Mouse (Mus musculus): ENCODE data around the gene Slc10a6. TPM values are rescaled to one million over a fixed set of nuclear protein-coding genes. Genes with fewer than 3 reads are reported as not detected.
A peak's percentile ranks its signal among the peaks of the same experiment; 100 is the strongest.

Slc10a6 gene
- polyA plus RNA-seq, 1 experiment from 2014 or later: 0.40 TPM

DNA sequence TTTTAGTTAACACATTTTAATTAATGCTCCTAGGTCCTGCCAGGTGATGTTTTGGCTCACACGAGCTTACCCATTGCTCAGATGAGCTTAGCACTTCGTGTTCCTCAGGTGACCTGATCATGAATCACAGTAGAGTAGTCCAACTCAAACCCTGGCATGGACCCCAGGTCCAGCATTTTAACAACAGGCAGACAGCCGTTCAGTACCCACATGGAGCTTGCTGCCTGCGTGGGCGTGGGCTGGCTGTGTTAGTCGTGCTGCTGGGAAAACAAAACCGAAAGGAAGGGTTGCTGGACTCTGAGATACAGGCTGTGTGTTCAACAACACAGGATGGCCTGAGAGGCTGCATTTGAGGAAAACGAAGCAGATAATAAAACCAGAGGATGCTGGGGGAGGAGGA is 36.5 kb downstream of the Slc10a6 start:
- DNase-seq (ENCODE audit: low spot score) (no peak), ATAC-seq (ENCODE audit: low FRiP score) (no peak)
- Histone ChIP-seq H3K4me1 (replicated peaks; ENCODE audit: control insufficient read depth, insufficient read depth, low read length) (no peaks in the 10 kb centered on the region), H3K4me2 (replicated peaks; ENCODE audit: low read depth, low read length) (no peak overlapping the region), H3K4me3 (ENCODE audit: low read depth, low read length) (no peak overlapping the region), H3K36me3 (ENCODE audit: control insufficient read depth, insufficient read depth, low read length) (0 out of 2 replicates have a peak, but pooled peaks cover 3% of the 10 kb centered on the region), H3K9ac (ENCODE audit: low read depth, low read length) (no peak overlapping the region), H3K27me3 (ENCODE audit: control insufficient read depth, insufficient read depth, low read length) (no peaks in the 10 kb centered on the region), H3K27ac (ENCODE audit: low read depth, low read length) (no peak overlapping the region), H3K9me3 (ENCODE audit: control insufficient read depth, low read length) (no peaks in the 10 kb centered on the region)
- 89% methylated on average over 8 of the region's 8 CpGs for WGBS

DNA sequence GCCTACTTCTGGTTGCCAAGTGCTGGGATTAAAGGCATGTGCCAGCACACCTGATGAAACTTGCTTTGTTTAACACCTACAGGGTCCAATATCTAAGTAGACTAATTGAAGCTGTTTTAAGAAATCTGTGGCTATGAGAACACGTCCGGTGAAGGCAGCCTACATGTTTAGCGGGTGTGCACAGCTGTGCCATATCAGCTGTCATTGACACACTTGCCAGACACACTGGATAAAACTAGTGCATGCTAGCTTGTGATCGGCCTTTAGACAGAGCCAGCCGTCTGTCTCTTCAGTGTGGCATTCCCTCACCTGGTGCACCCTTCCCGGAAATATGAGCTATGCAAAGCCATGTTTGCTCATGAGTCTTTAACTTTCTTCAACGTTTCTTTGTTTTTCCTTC is 37.4 kb downstream of the Slc10a6 start:
- Histone ChIP-seq H3K4me1 (replicated peaks; ENCODE audit: control insufficient read depth, insufficient read depth, low read length) (no peaks in the 10 kb centered on the region), H3K9ac (ENCODE audit: low read depth, low read length) (no peak overlapping the region), H3K4me2 (replicated peaks; ENCODE audit: low read depth, low read length) (no peak overlapping the region), H3K27me3 (ENCODE audit: control insufficient read depth, insufficient read depth, low read length) (no peaks in the 10 kb centered on the region), H3K4me3 (ENCODE audit: low read depth, low read length) (no peak overlapping the region), H3K36me3 (ENCODE audit: control insufficient read depth, insufficient read depth, low read length) (0 out of 2 replicates have a peak, but pooled peaks cover 3% of the 10 kb centered on the region), H3K27ac (ENCODE audit: low read depth, low read length) (no peak overlapping the region), H3K9me3 (ENCODE audit: control insufficient read depth, low read length) (no peaks in the 10 kb centered on the region)
- DNase-seq (ENCODE audit: low spot score) (no peak), ATAC-seq (ENCODE audit: low FRiP score) (no peak)
- 92% methylated on average over 7 of the region's 7 CpGs for WGBS

DNA sequence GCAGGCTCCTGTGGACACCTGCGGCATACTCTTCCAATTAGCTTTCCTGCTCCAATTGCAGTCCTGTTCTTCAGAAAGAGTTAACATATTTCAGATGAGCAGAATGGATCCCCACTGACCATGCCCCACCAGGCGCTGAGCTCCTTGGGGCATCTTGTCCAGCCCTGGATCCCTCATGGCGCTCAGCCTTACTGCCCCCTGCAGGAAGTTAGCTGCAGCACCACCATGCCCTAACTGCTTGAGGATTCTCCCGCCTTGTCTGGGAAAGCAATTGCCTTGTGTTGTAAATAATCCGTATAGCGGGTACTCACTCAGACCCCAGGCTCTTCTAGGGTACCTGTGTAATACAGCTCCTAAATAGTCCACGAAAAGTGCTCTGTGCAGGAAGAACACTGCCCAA is 42.0 kb downstream of the Slc10a6 start:
- DNase-seq (ENCODE audit: low spot score): peak; percentile 47
- no peak for ATAC-seq (ENCODE audit: low FRiP score)
- Histone ChIP-seq H3K27ac (ENCODE audit: low read depth, low read length) (no peak overlapping the region), H3K36me3 (ENCODE audit: control insufficient read depth, insufficient read depth, low read length) (0 out of 2 replicates have a peak, but pooled peaks cover 3% of the 10 kb centered on the region), H3K4me1 (replicated peaks; ENCODE audit: control insufficient read depth, insufficient read depth, low read length) (no peaks in the 10 kb centered on the region), H3K4me3 (ENCODE audit: low read depth, low read length) (no peak overlapping the region), H3K4me2 (replicated peaks; ENCODE audit: low read depth, low read length) (no peak overlapping the region), H3K27me3 (ENCODE audit: control insufficient read depth, insufficient read depth, low read length) (no peaks in the 10 kb centered on the region), H3K9ac (ENCODE audit: low read depth, low read length) (no peak overlapping the region), H3K9me3 (ENCODE audit: control insufficient read depth, low read length) (no peaks in the 10 kb centered on the region)
- 85% methylated on average over 7 of the region's 7 CpGs for WGBS

DNA sequence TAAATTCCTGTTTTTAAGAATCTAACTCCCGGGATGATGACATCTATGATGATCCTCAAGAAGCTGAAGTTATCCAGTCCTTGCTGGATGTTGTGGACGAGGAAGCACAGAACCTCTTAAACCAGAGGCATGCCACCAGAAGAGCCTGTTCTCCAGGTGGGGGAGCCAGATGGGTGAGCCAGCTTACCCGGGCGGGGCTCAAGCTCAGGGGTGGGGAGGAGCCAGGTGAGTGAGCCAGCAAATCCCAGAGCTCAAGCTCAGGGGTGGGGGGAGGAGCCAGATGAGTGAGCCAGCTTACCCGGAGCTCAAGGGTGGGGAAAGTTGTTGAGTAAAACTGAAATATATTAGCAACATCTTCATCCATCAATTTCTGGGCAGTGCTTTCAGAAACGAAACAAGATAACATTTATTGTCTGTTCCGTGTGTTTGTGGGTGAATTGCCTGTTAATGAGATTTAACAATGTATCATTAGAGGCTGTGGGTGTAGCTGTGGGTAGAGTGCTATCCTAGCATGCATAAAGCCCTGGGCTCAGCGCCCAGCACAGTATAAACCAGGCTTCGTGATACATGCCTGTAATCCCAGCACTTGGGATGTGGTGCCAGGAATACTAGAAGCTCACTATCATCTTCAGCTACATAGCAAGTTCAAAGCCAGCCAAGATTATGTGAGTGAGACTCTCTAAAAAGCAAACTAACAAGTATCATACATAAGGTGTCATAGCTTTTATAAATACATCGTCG is 49.4 kb downstream of the Slc10a6 start:
- WGBS: 81% methylated on average over 11 of the region's 11 CpGs
- no peaks in the 10 kb centered on the region for H3K4me1 ChIP-seq (replicated peaks; ENCODE audit: control insufficient read depth, insufficient read depth, low read length)

DNA sequence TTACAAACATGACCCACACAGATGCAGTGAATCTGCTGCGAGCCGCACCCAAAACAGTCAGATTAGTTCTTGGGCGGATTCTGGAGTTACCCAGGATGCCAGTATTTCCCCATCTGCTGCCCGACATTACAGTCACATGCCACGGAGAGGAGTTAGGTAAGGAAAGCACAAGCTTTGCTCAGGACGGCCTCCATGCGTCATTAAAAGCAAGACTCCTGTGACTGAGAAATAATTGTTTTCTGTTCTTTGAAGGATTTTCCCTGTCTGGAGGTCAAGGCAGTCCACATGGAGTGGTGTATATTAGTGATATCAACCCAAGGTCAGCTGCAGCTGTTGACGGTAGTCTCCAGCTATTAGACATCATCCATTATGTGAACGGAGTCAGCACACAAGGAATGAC is 59.8 kb downstream of the Slc10a6 start:
- Histone ChIP-seq H3K9me3 (ENCODE audit: control insufficient read depth, low read length) (no peaks in the 10 kb centered on the region), H3K36me3 (ENCODE audit: control insufficient read depth, insufficient read depth, low read length) (no peaks in the 10 kb centered on the region; the same call in 1 of the 2 replicates)
- ATAC-seq (ENCODE audit: low FRiP score): no peak

More for the DNA sequence above, 49.4 kb downstream of the Slc10a6 start:
- Histone ChIP-seq H3K27ac (ENCODE audit: low read depth, low read length) (no peak overlapping the region), H3K4me2 (replicated peaks; ENCODE audit: low read depth, low read length) (no peak overlapping the region), H3K9me3 (ENCODE audit: control insufficient read depth, low read length) (no peaks in the 10 kb centered on the region), H3K4me3 (ENCODE audit: low read depth, low read length) (no peak overlapping the region), H3K36me3 (ENCODE audit: control insufficient read depth, insufficient read depth, low read length) (peaks cover 5% of the 10 kb centered on the region; the same call in 1 of the 2 replicates), H3K9ac (ENCODE audit: low read depth, low read length) (no peak overlapping the region), H3K27me3 (ENCODE audit: control insufficient read depth, insufficient read depth, low read length) (no peaks in the 10 kb centered on the region)
- ATAC-seq (ENCODE audit: low FRiP score) (no peak), DNase-seq (ENCODE audit: low spot score) (no peak)

DNA sequence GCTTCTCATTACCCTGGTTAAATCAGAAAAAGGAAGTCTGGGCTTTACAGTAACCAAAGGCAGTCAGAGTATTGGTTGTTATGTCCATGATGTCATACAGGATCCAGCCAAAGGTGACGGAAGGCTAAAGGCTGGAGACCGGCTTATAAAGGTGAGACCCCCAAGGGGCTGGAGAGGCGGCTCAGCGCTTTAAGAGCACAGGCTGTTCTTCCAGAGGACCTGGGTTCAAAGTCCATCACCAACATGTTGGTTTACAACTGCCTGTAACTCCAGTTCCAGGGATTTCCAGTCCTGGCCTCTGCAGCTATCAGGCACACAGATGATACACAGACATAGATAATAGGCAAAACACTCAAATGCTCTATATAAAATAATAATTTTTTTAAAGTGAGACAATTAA is 61.2 kb downstream of the Slc10a6 start:
- ATAC-seq (ENCODE audit: low FRiP score) (no peak), DNase-seq (ENCODE audit: low spot score) (no peak)
- no peak overlapping the region for H3K4me2 ChIP-seq (replicated peaks; ENCODE audit: low read depth, low read length)
- H3K36me3 ChIP-seq (ENCODE audit: control insufficient read depth, insufficient read depth, low read length): no peaks in the 10 kb centered on the region
- 95% methylated on average over 4 of the region's 4 CpGs for WGBS
- no peaks in the 10 kb centered on the region for H3K9me3 ChIP-seq (ENCODE audit: control insufficient read depth, low read length)
- no peaks in the 10 kb centered on the region for H3K27me3 ChIP-seq (ENCODE audit: control insufficient read depth, insufficient read depth, low read length)
- no peak overlapping the region for H3K9ac ChIP-seq (ENCODE audit: low read depth, low read length)
- H3K27ac ChIP-seq (ENCODE audit: low read depth, low read length): no peak overlapping the region
- no peaks in the 10 kb centered on the region for H3K4me1 ChIP-seq (replicated peaks; ENCODE audit: control insufficient read depth, insufficient read depth, low read length)
- no peak overlapping the region for H3K4me3 ChIP-seq (ENCODE audit: low read depth, low read length)

More for the DNA sequence above, 59.8 kb downstream of the Slc10a6 start:
- no peaks in the 10 kb centered on the region for H3K27me3 ChIP-seq (ENCODE audit: control insufficient read depth, insufficient read depth, low read length)
- no peaks in the 10 kb centered on the region for H3K4me1 ChIP-seq (replicated peaks; ENCODE audit: control insufficient read depth, insufficient read depth, low read length)
- no peak overlapping the region for H3K4me3 ChIP-seq (ENCODE audit: low read depth, low read length)
- no peak overlapping the region for H3K4me2 ChIP-seq (replicated peaks; ENCODE audit: low read depth, low read length)
- H3K9ac ChIP-seq (ENCODE audit: low read depth, low read length): no peak overlapping the region
- no peak for DNase-seq (ENCODE audit: low spot score)
- 93% methylated on average over 9 of the region's 9 CpGs for WGBS
- no peak overlapping the region for H3K27ac ChIP-seq (ENCODE audit: low read depth, low read length)

DNA sequence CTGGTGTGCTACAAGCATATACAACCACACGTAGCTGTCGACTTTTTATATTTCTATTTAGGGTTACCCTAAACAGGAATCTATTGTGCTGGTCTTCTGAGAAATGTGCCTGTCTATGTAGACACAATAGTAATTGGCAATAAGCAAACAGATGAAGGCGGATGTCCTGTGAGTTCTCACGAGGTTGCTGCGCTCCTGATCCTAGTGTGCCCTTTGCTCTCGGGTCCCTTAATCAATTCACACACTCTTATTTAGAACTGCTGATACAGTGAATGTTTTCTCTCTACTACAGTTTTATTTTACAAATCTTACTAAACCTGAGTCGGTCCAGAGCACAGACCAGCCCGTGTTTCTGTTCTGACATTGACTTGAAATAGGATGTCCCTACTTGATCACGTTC is 68.7 kb downstream of the Slc10a6 start:
- no peak for DNase-seq (ENCODE audit: low spot score)
- H3K4me3 ChIP-seq (ENCODE audit: low read depth, low read length): no peak overlapping the region
- no peak for ATAC-seq (ENCODE audit: low FRiP score)
- H3K9me3 ChIP-seq (ENCODE audit: control insufficient read depth, low read length): no peaks in the 10 kb centered on the region
- H3K27ac ChIP-seq (ENCODE audit: low read depth, low read length): no peak overlapping the region
- H3K9ac ChIP-seq (ENCODE audit: low read depth, low read length): no peak overlapping the region
- H3K4me1 ChIP-seq (replicated peaks; ENCODE audit: control insufficient read depth, insufficient read depth, low read length): no peaks in the 10 kb centered on the region
- WGBS: 95% methylated on average over 9 of the region's 9 CpGs
- no peaks in the 10 kb centered on the region for H3K27me3 ChIP-seq (ENCODE audit: control insufficient read depth, insufficient read depth, low read length)
- no peaks in the 10 kb centered on the region; the same call in 1 of the 2 replicates for H3K36me3 ChIP-seq (ENCODE audit: control insufficient read depth, insufficient read depth, low read length)
- no peak overlapping the region for H3K4me2 ChIP-seq (replicated peaks; ENCODE audit: low read depth, low read length)

Other genes starting within 250 kb of the Slc10a6 start
- 15.2 and 19.3 TPM in 2 replicates for gene Ptpn13, start 204.2 kb downstream of the Slc10a6 start, polyA plus RNA-seq (2014; fragmentation: Nextera tagmentation; extraction: Ambion mirVana)
- gene 1700016H13Rik, start 26.6 kb upstream of the Slc10a6 start, polyA plus RNA-seq (2014; fragmentation: Nextera tagmentation; extraction: Ambion mirVana): 0.25 TPM in 1 of 2 replicates, not detected in the other
- gene Aff1, start 63.0 kb upstream of the Slc10a6 start, polyA plus RNA-seq (2014; fragmentation: Nextera tagmentation; extraction: Ambion mirVana): 7.0 and 8.5 TPM in 2 replicates